Comparison of ENCODE assay signal across 18 mouse cellular contexts in genomic region chr1:190285636-190286035, GRCm38 (mm10).
"Had no signal": no experiment of that assay in that cellular context is flagged by ENCODE, and none has a peak within 500 bp of the region (broad histone marks: within the 10 kb centered on the region; RNA-seq: fewer than 3 reads in every experiment).

No protein-coding gene starts in this region.

- H3K36me3 ChIP-seq: liver, embryonic 15.5 days; lung, embryonic 15.5 days; midbrain, embryonic 12.5 days; midbrain, embryonic 15.5 days; neural tube, embryonic 12.5 days; stomach, embryonic 15.5 days had no signal

- H3K27me3 ChIP-seq: liver, embryonic 15.5 days; megakaryocyte, embryonic 14.5 days; midbrain, embryonic 15.5 days; neural tube, embryonic 12.5 days; stomach, embryonic 15.5 days had no signal

- H3K27ac ChIP-seq: liver, embryonic 15.5 days; lung, embryonic 15.5 days; macrophage; midbrain, embryonic 12.5 days; midbrain, embryonic 15.5 days; neural tube, embryonic 12.5 days; stomach, embryonic 15.5 days; stomach, postnatal 0 days had no signal

- H3K9ac ChIP-seq: liver, embryonic 15.5 days; liver, postnatal 0 days; lung, embryonic 15.5 days; midbrain, embryonic 12.5 days; midbrain, embryonic 15.5 days; neural tube, embryonic 12.5 days; stomach, embryonic 15.5 days had no signal

- H3K9me3 ChIP-seq: liver, embryonic 15.5 days; lung, embryonic 15.5 days; midbrain, embryonic 12.5 days; midbrain, embryonic 15.5 days; neural tube, embryonic 12.5 days; stomach, embryonic 15.5 days had no signal

- ATAC-seq: liver, postnatal 0 days; lung, postnatal 0 days; midbrain, embryonic 15.5 days had no signal

- H3K4me3 ChIP-seq: liver, embryonic 15.5 days; lung, embryonic 15.5 days; megakaryocyte, embryonic 14.5 days; midbrain, embryonic 12.5 days; midbrain, embryonic 15.5 days; neural tube, embryonic 12.5 days; stomach, embryonic 15.5 days had no signal

- DNase-seq: liver, postnatal 0 days; lung, adult 2 months; lung, postnatal 14 days; lung, postnatal 36 days; right cerebral cortex, postnatal 14 days; thymus, adult 2 months; thymus, postnatal 25 days; thymus, postnatal 4 days had no signal

- H3K4me2 ChIP-seq: liver, embryonic 15.5 days; lung, embryonic 15.5 days; midbrain, embryonic 12.5 days; midbrain, embryonic 15.5 days; neural tube, embryonic 12.5 days; stomach, embryonic 15.5 days had no signal

- H3K4me1 ChIP-seq: liver, embryonic 15.5 days; lung, embryonic 15.5 days; megakaryocyte, embryonic 14.5 days; midbrain, embryonic 15.5 days; stomach, embryonic 15.5 days had no signal
